Mouse (Mus musculus) spleen, embryonic (tissue): ENCODE data around the gene Tmem98.

Experiments
- CTCF ChIA-PET: fragments of 350-600 bp; sonication (Branson Sonifier 250); formaldehyde crosslinking; loops from one replicate; lab custom pipeline; 2022; lab: Charles Lee

The Tmem98 gene

GRCm38 (mm10) chr11:80851859-80852258, 41.9 kb downstream of the Tmem98 start:
- CTCF ChIA-PET, result no interaction called here

GRCm38 (mm10) chr11:80853014-80853413, 43.0 kb downstream of the Tmem98 start:
- CTCF ChIA-PET, result no interaction called here

- CTCF ChIA-PET, result no interaction called here
Observed at GRCm38 (mm10) chr11:80854430-80854829, 44.5 kb downstream of the Tmem98 start.

GRCm38 (mm10) chr11:80854908-80855307, 44.9 kb downstream of the Tmem98 start:
- CTCF ChIA-PET, result no interaction called here

- CTCF ChIA-PET, result no interaction called here
Observed at GRCm38 (mm10) chr11:80856827-80857226, 46.9 kb downstream of the Tmem98 start.

GRCm38 (mm10) chr11:80858065-80858464, 48.1 kb downstream of the Tmem98 start, which contains the start of gene Spaca3:
TSS of gene Spaca3 (plus strand) at chr11:80858365.
- CTCF ChIA-PET, result no interaction called here

GRCm38 (mm10) chr11:80862941-80863340, 53.0 kb downstream of the Tmem98 start:
- CTCF ChIA-PET, result no interaction called here

- CTCF ChIA-PET, result no interaction called here
Observed at GRCm38 (mm10) chr11:80868039-80868438, 58.1 kb downstream of the Tmem98 start.
